Mouse (Mus musculus) stomach, postnatal 0 days (tissue): Measurements from ENCODE around the gene Olfr455. TPM values are rescaled to one million over a fixed set of nuclear protein-coding genes. Genes with fewer than 3 reads are reported as not detected.

Source experiments
- ATAC-seq: fragments of 200-750 bp; cut with Nextera tagmentation; 2 replicates; pipeline ENCODE4 v1.8.0; 2017; ENCODE audit not compliant: low FRiP score, low TSS enrichment
- DNase-seq: peaks from one replicate; pipeline ENCODE4 v3.0.0-alpha.2; 2016; ENCODE audit warnings: low spot score
- H3K27ac ChIP-seq: fragments of 300-500 bp; sonication (generic); replicated peaks from 2 replicates; pipeline ENCODE4 v1.5.1; 2014; ENCODE audit warnings: mild to moderate bottlenecking, control low read depth
- H3K27me3 ChIP-seq: fragments of 300-500 bp; sonication (generic); 2 replicates; pipeline ENCODE4 v1.6.1; 2014; ENCODE audit warnings: low read length; ENCODE audit not compliant: control insufficient read depth, insufficient read depth
- H3K36me3 ChIP-seq: fragments of 300-500 bp; sonication (generic); 2 replicates; pipeline ENCODE4 v1.6.1; 2014; ENCODE audit warnings: low read length, mixed read lengths; ENCODE audit not compliant: control insufficient read depth, insufficient read depth
- H3K4me1 ChIP-seq: fragments of 300-500 bp; sonication (generic); replicated peaks from 2 replicates; pipeline ENCODE4 v1.6.1; 2014; ENCODE audit warnings: antibody characterized with exemption; ENCODE audit not compliant: control insufficient read depth, insufficient read depth
- H3K4me2 ChIP-seq: fragments of 300-500 bp; sonication (generic); replicated peaks from 2 replicates; pipeline ENCODE4 v1.6.1; 2014; ENCODE audit warnings: low read depth, mild to moderate bottlenecking, control low read depth, moderate library complexity
- H3K4me3 ChIP-seq: fragments of 300-500 bp; sonication (generic); 2 replicates; pipeline ENCODE4 v1.5.1; 2014; ENCODE audit warnings: low read depth, low read length, control low read depth
- H3K9ac ChIP-seq: fragments of 300-500 bp; sonication (generic); 2 replicates; pipeline ENCODE4 v1.6.1; 2014; ENCODE audit warnings: mild to moderate bottlenecking, low read length, control low read depth, mixed read lengths
- H3K9me3 ChIP-seq: fragments of 300-500 bp; sonication (generic); 2 replicates; pipeline ENCODE4 v1.6.1; 2016; ENCODE audit warnings: low read length; ENCODE audit not compliant: control insufficient read depth
- CTCF ChIP-seq: IDR thresholded peaks from 2 replicates; pipeline ENCODE4 v1.5.1; 2016; ENCODE audit warnings: antibody characterized with exemption, low read depth, mild to moderate bottlenecking, moderate library complexity
- EP300 ChIP-seq: optimal IDR thresholded peaks from 2 replicates; pipeline ENCODE3; 2016; ENCODE audit warnings: antibody characterized with exemption
- WGBS: fragments of 180-500 bp; shearing (Covaris S2); extraction: QIAGEN DNeasy Blood & Tissue Kit; methylation state at CpG from one replicate; pipeline ENCODE4 v1.1.7; 2014; 5-methylcytosine and 5-hydroxymethylcytosine counted together
- polyA plus RNA-seq: library from polyadenylated mRNA; unstranded; fragments of >200 nt; fragmentation: Nextera tagmentation; extraction: Ambion mirVana; gene quantifications from 2 replicates; pipeline ENCODE4 v1.2.1, GENCODE M21; 2015

Olfr455 gene
- polyA plus RNA-seq, 1 experiment from 2014 or later: not detected

DNA sequence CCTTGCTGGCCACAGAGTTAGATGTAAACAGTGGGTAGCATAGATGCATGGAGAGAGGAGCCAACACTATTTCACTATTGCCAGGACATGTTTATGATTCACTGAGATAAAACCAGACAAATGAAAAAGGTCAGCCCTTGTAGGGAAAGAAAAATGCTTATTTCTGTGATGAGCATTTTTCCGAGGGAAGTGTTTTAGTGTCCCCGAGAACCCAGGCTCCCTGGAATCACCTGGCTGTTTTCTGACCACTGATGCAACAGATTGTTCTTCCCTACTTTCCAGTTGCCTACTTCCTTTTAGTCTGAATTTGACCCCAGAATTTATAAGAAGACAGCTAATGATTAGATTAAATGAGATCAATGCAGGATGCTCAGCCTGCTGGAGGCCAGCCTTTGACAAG, 1.2 kb downstream of the Olfr455 start:
- no peak overlapping the region for H3K4me2 ChIP-seq
- H3K4me1 ChIP-seq: no peaks in the 10 kb centered on the region
- H3K4me3 ChIP-seq: no peak overlapping the region
- 72% methylated on average over 2 of the region's 2 CpGs for WGBS
- no peak for TF ChIP-seq CTCF
- TF ChIP-seq EP300: no peak
- no peak for ATAC-seq
- H3K9me3 ChIP-seq: no peaks in the 10 kb centered on the region
- no peaks in the 10 kb centered on the region for H3K36me3 ChIP-seq
- no peak for DNase-seq
- no peak overlapping the region for H3K9ac ChIP-seq
- no peak overlapping the region for H3K27ac ChIP-seq
- H3K27me3 ChIP-seq: no peaks in the 10 kb centered on the region

DNA sequence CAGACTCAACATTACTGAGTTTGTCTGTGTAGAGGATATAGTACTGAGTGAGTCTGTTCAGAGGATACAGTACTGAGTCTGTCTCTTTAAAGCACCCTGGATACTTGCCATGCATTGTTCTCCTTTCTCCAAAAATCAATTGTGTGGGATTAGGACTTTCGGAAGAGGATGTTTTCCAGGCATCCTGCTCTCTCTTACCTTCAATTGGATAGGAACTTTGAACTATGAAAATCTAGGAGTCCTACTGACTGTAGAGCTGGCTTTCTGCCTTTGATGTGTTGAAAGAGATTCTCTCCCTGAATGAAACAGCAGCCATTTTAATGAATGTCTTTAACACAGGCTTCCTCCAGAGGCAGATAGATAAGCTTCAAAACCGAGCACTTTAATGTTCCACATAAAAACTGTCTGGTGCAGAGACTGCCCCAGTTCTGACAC, 1.9 kb downstream of the Olfr455 start:
- H3K4me2 ChIP-seq: no peak overlapping the region
- H3K36me3 ChIP-seq: no peaks in the 10 kb centered on the region
- no peak overlapping the region for H3K27ac ChIP-seq
- H3K27me3 ChIP-seq: no peaks in the 10 kb centered on the region
- 35% methylated on average over 2 of the region's 2 CpGs for WGBS
- H3K9me3 ChIP-seq: no peaks in the 10 kb centered on the region
- TF ChIP-seq CTCF (no peak), EP300 (no peak)
- H3K9ac ChIP-seq: no peak overlapping the region
- no peak overlapping the region for H3K4me3 ChIP-seq
- DNase-seq (no peak), ATAC-seq (no peak)
- no peaks in the 10 kb centered on the region for H3K4me1 ChIP-seq

DNA sequence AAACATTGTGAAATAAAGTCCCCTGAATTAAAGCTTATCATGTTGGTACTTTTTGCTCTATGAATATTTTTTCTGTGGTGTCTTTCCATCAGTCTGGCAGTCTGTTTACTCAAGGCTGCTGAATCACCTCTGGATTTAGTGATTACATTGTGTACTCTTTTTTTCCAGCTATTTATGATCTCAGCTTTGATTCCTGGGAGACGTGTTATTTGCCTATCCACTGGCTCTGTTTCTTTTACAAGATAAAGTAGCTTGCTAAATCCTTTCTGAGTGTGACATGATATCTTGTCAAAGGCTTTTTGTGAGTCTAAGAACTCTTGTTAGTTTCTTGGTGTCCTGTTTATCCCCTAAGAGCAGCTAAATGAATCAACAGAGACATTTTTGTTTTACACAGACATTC, 2.5 kb downstream of the Olfr455 start:
- Histone ChIP-seq H3K9ac (no peak overlapping the region), H3K27me3 (no peaks in the 10 kb centered on the region), H3K27ac (no peak overlapping the region), H3K9me3 (no peaks in the 10 kb centered on the region), H3K36me3 (no peaks in the 10 kb centered on the region), H3K4me3 (no peak overlapping the region), H3K4me2 (no peak overlapping the region), H3K4me1 (no peaks in the 10 kb centered on the region)
- WGBS: 34% methylated on average over 1 of the region's 1 CpGs
- no peak for ATAC-seq
- no peak for DNase-seq
- TF ChIP-seq EP300: no peak
- no peak for TF ChIP-seq CTCF

DNA sequence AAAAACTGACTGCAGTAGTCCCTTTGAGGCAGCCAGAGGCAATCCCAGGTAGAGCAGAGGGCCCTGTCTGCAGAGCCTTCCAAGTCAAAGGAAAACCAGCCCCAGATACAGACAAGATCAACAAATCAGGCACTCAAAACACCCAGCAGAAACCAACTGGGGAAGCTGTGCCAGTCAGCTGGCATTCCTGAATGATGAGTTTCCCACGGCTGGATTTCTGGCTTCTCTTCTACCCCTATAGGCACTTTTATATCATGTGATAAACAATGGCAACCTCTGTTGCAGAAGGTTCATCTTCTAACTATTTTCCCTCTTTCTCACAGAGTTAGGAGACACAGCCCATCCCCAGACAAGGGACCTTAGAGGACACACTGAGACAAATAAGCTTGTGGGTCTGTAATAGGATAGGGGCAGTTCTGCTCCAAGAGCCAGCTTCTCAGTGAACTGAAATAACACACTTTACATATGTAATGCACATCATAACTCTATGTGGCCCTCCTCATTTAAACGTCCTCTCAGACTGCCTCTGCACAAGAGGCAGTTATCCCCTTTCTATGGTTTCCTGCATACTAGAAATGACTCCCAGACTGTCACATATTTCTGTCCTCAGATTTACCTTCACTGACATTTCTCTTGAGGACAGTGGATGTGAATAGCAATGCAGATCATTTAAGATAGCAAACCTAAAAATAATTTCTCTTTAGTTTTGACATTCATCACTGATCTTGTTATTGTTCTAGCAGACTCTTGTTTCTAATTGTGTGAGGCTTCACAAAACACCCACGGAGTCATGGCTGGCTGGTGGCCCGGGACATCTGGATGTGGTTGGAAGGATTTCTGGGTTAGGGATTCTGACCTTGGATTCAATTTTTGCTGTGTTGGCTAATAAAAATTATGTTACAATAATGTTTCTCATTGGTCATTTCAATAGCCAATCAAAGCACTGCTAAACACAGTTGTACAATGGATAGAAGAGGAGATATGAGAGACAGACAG, 5.1 kb downstream of the Olfr455 start:
- 46% methylated on average over 4 of the region's 4 CpGs for WGBS
- Histone ChIP-seq H3K27me3 (no peaks in the 10 kb centered on the region), H3K36me3 (no peaks in the 10 kb centered on the region), H3K4me1 (no peaks in the 10 kb centered on the region), H3K9ac (no peak overlapping the region), H3K4me2 (no peak overlapping the region), H3K4me3 (no peak overlapping the region), H3K27ac (no peak overlapping the region), H3K9me3 (no peaks in the 10 kb centered on the region)
- ATAC-seq: no peak
- DNase-seq: no peak
- TF ChIP-seq EP300: no peak
- TF ChIP-seq CTCF: no peak

DNA sequence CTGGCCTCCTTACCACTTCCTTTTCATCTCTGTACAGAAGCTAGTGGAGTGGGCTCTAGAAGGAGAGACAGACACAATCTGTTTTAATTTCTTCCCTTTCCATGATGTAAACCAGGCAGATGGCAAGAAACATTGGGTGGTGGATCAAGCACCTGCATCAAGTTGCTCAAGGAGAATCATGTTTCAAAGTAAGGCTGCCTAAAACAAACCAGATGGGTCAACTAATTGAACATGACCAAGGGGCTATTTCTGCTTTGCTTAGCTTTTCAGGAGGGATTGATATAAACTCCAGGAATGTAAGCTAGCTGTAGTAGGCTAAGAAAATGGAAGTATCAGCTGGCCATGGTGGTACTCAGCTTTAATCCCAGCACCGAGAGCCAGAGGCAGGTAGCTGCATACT, 6.7 kb downstream of the Olfr455 start:
- Histone ChIP-seq H3K4me1 (no peaks in the 10 kb centered on the region), H3K9ac (no peak overlapping the region), H3K36me3 (no peaks in the 10 kb centered on the region), H3K27ac (no peak overlapping the region), H3K27me3 (no peaks in the 10 kb centered on the region), H3K4me3 (no peak overlapping the region), H3K4me2 (no peak overlapping the region), H3K9me3 (no peaks in the 10 kb centered on the region)
- 73% methylated on average over 1 of the region's 1 CpGs for WGBS
- TF ChIP-seq EP300 (no peak), CTCF (no peak)
- DNase-seq (no peak), ATAC-seq (no peak)

DNA sequence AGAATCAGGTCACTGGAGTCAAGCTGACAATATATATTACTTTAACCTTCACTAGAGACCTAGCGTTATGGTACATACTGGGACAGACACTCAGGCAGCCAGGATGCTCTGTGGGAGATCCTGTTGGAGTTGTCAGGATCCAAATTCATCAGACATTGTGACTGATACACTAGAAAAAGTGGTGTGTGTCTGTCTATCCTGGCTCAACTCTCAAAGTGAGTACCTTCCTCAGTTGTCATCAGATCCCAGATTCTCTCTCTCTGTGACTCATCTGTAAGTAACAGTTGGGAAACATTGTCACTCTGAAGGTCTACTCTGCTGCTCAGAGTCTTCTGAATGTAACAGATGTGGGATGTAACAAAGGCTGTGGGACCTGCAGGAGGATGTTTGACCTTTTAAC, 7.7 kb downstream of the Olfr455 start:
- Histone ChIP-seq H3K9me3 (no peaks in the 10 kb centered on the region), H3K9ac (no peak overlapping the region), H3K4me1 (no peaks in the 10 kb centered on the region), H3K4me3 (no peak overlapping the region), H3K27me3 (no peaks in the 10 kb centered on the region), H3K36me3 (no peaks in the 10 kb centered on the region), H3K27ac (no peak overlapping the region), H3K4me2 (no peak overlapping the region)
- 83% methylated on average over 1 of the region's 1 CpGs for WGBS
- no peak for DNase-seq
- no peak for ATAC-seq
- TF ChIP-seq CTCF: no peak
- TF ChIP-seq EP300: no peak
